Mouse (Mus musculus) gastrocnemius, postnatal 25 days (tissue): ENCODE measurements around the gene Gse1. TPM values are rescaled to one million over a fixed set of nuclear protein-coding genes. Genes with fewer than 3 reads are reported as not detected.
A peak's percentile ranks its signal among the peaks of the same experiment; 100 is the strongest.

Source experiments
- DNase-seq: peaks from one replicate; pipeline ENCODE4 v3.0.0; 2022
- total RNA-seq, 2 experiments: library from RNA; stranded (reverse); gene quantifications; 1 replicate in 1 of 2; 2 replicates in 1 of 2; pipeline ENCODE4 v1.2.3; 2021

The Gse1 gene
- total RNA-seq, 2 experiments from 2014 or later: 23.1 to 27.1 TPM

- DNase-seq: peak; percentile 82
These were observed 270.8 kb downstream of the Gse1 start for GRCm38 (mm10) chr8:120498926-120499605.

GRCm38 (mm10) chr8:120500701-120501261 is 272.5 kb downstream of the Gse1 start:
- DNase-seq: peak; percentile 64

- DNase-seq: no peak
These were observed 273.2 kb downstream of the Gse1 start for GRCm38 (mm10) chr8:120501426-120501825.

GRCm38 (mm10) chr8:120502428-120502827 is 274.2 kb downstream of the Gse1 start:
- DNase-seq: no peak

- DNase-seq: peak; percentile 75
These were observed 276.2 kb downstream of the Gse1 start for GRCm38 (mm10) chr8:120504251-120505081.

GRCm38 (mm10) chr8:120505082-120505511 is 276.8 kb downstream of the Gse1 start:
- no peak for DNase-seq

GRCm38 (mm10) chr8:120505619-120506310 is 277.5 kb downstream of the Gse1 start:
- DNase-seq: no peak

GRCm38 (mm10) chr8:120506562-120506961 is 278.3 kb downstream of the Gse1 start:
- DNase-seq: no peak

GRCm38 (mm10) chr8:120507290-120507689 is 279.0 kb downstream of the Gse1 start:
- DNase-seq: no peak

GRCm38 (mm10) chr8:120509136-120510034 is 281.1 kb downstream of the Gse1 start:
- no peak for DNase-seq

- DNase-seq: no peak
These were observed 281.8 kb downstream of the Gse1 start for GRCm38 (mm10) chr8:120510035-120510416.

GRCm38 (mm10) chr8:120510863-120511457 is 282.7 kb downstream of the Gse1 start:
- DNase-seq: no peak

GRCm38 (mm10) chr8:120511737-120512136 is 283.5 kb downstream of the Gse1 start:
- DNase-seq: no peak

GRCm38 (mm10) chr8:120512326-120512725 is 284.1 kb downstream of the Gse1 start:
- no peak for DNase-seq

GRCm38 (mm10) chr8:120513145-120513544 is 284.9 kb downstream of the Gse1 start:
- no peak for DNase-seq

GRCm38 (mm10) chr8:120513638-120514461 is 285.6 kb downstream of the Gse1 start:
- DNase-seq: no peak

- DNase-seq: no peak
These were observed 287.0 kb downstream of the Gse1 start for GRCm38 (mm10) chr8:120515214-120515613.

- no peak for DNase-seq
These were observed 287.4 kb downstream of the Gse1 start for GRCm38 (mm10) chr8:120515650-120516049.

- DNase-seq: no peak
These were observed 288.0 kb downstream of the Gse1 start for GRCm38 (mm10) chr8:120516182-120516755.
